Mouse (Mus musculus): Measurements from ENCODE around the gene Zfp341.

The Zfp341 gene

GRCm38 (mm10) chr2:154586405-154586804 lies 26.7 kb upstream of the Zfp341 start:
- DNase-seq (ENCODE audit: low spot score): peak; percentile 69

- DNase-seq (ENCODE audit: low spot score): no peak
Observed at GRCm38 (mm10) chr2:154589051-154589450, 24.0 kb upstream of the Zfp341 start.

- no peak for DNase-seq (ENCODE audit: low spot score)
Observed at GRCm38 (mm10) chr2:154591239-154591638, 21.9 kb upstream of the Zfp341 start.

DNA sequence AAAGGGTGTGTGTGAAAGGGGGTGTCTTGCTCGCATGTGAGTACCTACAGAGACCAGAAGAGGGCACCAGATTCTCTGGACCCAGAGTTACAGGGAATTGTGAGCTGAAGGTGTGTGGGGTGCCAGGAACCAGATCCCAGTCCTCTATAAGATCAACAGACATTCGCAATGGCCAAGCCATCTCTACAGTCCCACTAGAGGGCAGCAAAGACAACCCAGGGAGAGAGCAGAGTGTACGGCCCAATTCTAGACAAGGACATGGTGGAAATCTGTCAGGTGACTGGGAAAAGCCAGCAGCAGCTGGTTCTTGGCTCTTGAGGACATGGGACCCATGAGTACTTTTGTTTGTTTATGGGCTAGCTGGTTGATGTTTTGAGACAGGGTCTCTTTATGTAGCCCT lies 20.1 kb upstream of the Zfp341 start:
- peak; percentile 59 for DNase-seq (ENCODE audit: low spot score)

GRCm38 (mm10) chr2:154595775-154596174 lies 17.3 kb upstream of the Zfp341 start:
- no peak for DNase-seq (ENCODE audit: low spot score)

DNA sequence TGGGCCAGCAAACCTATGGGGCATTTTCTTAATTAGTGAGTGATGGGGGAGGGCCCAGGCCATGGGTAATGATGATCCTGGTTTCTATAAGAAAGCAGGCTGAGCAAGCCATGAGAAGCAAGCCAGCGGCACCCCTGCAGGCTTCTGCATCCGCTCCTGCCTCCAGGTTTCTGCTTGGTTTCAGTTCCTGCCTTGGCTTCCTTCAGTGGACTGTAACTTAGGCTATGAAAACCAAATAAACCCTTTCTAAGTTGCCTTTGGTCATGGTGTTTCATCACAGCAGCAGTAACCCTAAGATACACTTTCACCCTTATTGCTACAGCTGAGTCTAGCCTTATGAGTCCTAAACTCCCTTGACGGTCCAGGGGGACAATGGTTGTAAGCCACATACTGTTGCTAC lies 15.7 kb upstream of the Zfp341 start:
- DNase-seq (ENCODE audit: low spot score): no peak

GRCm38 (mm10) chr2:154600586-154600985 lies 12.5 kb upstream of the Zfp341 start:
- no peak for DNase-seq (ENCODE audit: low spot score)

GRCm38 (mm10) chr2:154601324-154601723 lies 11.8 kb upstream of the Zfp341 start:
- DNase-seq (ENCODE audit: low spot score): no peak

DNA sequence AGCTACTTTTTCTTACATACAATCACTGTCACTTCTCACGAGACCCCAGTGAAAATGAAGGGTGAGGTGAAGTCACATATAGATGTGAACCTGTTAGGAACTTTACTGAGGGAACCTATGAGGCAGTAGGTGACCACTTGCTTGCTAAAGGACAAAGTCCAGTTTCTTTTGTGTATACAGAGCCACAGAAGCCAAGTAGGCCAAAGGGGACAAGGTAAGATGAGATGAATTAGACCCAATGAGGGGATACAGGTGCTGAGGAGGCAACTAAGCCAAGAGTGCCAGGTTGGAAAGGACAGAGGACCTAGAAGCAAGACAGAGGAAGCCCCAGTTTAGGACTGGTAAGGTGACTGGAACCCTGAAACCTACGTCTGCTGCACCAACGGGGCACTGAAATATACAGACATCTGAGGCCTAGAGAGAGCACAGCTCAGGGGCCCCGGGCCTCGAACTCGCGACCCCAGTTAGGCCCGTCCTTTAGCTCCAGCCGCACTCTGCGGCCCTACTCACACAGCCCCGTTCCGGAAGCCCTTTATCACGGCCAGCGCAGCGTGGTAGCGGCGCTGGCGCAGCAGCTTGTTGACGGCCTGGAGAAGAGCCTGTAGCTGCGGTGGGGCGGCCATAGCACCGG lies 10.0 kb upstream of the Zfp341 start:
- no peak for DNase-seq (ENCODE audit: low spot score)

- DNase-seq (ENCODE audit: low spot score): peak; percentile 97
Observed at GRCm38 (mm10) chr2:154603638-154604153, 9.4 kb upstream of the Zfp341 start, which contains the start of gene Pxmp4. Pxmp4 (minus strand) TSS chr2:154603708.

DNA sequence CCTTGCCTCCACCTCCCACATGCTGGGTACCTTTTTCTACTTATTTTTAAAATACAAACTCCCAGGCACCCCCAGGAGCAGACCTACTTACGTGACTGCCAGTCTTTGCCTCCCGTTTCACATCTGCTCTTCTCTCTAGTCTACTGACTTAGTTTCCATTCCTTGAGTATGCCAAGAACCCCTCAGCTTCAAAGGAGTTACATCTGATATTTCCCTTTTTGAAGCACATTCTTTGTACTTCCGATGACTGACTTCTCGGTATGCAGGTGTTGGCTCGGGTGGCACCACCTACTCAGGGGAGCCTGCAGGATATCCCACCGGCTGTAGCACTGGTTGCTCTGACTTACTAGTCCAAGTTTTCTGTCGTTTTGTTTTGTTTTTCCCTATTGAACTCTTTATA lies 8.9 kb upstream of the Zfp341 start:
- DNase-seq (ENCODE audit: low spot score): no peak

- no peak for DNase-seq (ENCODE audit: low spot score)
Observed at GRCm38 (mm10) chr2:154606965-154607364, 6.1 kb upstream of the Zfp341 start.

DNA sequence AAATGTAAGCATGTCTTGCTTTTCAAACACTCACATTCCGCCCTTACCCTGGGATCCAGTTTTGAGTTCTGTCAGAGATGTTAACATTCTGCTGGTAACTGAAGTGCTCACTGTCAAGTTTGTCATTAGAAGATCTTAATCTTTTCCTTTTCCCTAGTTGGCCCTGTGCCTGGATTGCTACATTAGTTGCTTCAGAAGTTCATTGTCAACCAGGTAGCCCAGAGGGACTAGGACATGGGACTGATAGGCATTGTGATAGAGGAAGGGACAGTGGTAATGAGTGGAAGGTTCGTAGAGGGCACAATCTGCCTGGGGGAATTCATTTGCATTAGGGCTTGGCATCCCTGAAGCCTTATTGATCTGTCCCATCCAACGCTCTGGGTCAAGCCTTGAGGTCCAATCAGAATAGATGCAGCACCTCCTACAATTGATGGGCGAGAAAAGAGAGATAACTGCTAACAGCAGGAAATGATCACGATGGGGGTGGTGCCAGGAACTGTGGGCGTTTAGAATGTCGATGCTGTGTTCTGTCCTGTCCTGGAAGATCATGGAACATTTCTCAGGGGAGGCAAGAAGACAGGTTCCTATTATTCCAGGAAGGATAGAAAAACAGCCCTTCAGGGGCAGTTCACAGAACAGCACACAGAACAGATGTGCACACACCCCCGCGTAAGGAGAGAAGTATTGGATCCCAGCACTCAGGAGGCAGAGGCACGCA lies 3.9 kb upstream of the Zfp341 start:
- no peak for DNase-seq (ENCODE audit: low spot score)

DNA sequence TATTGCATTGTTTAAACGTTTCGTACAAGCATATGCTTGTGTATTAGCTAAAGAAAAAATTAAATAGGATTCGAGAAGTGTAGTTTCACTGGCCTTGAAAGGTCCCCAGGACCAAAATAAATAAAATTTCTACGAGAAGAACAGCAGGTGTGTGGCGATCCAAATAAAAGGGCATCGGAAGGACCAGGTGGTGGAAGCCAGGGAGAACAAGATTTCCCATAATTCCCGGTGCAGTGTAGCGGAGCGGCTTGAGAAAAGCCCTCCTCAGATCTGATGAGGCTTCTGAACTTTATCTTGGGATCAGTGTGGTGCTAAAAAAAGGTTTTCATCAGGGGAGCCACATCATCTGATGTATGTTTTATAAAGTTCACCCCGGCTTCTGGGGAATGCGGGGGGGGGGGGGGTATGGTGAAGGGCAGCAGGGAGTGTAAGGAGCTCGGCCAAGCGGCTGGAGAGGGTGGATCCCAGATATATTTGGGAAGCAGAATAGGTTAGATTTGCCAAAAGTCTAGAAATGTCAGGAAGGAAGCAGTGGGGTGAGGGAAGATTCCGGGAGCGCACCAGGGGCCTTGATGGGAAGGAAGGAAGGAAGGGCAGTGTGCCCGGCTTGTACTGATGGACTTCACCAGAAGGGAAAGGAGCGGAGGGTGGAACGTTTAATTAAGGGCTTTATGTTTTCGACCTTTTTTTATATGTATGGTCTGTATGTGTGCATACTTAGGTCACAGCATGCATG lies 1.9 kb downstream of the Zfp341 start:
- DNase-seq (ENCODE audit: low spot score): no peak

DNA sequence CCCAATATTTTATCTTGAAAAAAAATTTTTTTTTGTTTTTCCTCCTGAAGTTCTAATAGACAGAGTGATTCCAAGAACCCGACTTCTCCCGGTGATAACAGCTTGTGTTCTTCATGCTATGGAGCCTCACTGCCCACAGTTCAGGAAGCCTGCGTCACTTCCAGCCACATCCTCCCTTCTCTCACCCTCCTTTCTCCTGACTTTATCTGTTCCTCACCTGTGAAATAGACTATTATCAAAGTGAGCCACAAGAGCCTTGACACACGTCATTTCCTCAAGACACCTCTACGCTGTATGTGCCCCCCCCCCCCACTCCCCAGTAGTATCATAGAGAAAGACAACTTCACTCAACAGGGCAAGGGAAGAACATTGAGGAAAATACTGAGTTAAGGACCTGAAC lies 2.6 kb downstream of the Zfp341 start:
- DNase-seq (ENCODE audit: low spot score): no peak

GRCm38 (mm10) chr2:154617061-154617460 lies 4.0 kb downstream of the Zfp341 start:
- no peak for DNase-seq (ENCODE audit: low spot score)

DNA sequence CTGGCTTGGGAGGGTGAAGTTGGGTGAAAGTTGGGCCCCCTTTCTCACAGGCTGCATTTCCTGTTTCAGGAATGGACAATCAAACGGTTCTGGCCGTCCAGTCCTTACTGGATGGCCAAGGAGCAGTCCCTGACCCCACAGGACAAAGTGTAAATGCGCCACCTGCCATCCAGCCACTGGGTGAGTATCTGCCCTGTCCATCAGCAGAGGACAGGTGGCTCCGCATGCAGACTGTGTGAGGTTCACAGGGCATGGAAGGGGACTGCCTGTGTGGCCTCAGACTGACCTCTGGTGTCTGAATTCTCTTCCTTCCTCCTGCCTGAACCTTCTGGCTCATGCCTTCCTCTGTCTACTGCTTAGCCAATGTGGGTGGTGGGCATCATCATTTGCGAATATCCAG lies 8.6 kb downstream of the Zfp341 start:
- DNase-seq (ENCODE audit: low spot score): no peak

- DNase-seq (ENCODE audit: low spot score): no peak
Observed at GRCm38 (mm10) chr2:154624137-154624536, 11.0 kb downstream of the Zfp341 start.

- no peak for DNase-seq (ENCODE audit: low spot score)
Observed at GRCm38 (mm10) chr2:154630531-154630930, 17.4 kb downstream of the Zfp341 start.

GRCm38 (mm10) chr2:154632203-154632780 lies 19.2 kb downstream of the Zfp341 start:
- no peak for DNase-seq (ENCODE audit: low spot score)

DNA sequence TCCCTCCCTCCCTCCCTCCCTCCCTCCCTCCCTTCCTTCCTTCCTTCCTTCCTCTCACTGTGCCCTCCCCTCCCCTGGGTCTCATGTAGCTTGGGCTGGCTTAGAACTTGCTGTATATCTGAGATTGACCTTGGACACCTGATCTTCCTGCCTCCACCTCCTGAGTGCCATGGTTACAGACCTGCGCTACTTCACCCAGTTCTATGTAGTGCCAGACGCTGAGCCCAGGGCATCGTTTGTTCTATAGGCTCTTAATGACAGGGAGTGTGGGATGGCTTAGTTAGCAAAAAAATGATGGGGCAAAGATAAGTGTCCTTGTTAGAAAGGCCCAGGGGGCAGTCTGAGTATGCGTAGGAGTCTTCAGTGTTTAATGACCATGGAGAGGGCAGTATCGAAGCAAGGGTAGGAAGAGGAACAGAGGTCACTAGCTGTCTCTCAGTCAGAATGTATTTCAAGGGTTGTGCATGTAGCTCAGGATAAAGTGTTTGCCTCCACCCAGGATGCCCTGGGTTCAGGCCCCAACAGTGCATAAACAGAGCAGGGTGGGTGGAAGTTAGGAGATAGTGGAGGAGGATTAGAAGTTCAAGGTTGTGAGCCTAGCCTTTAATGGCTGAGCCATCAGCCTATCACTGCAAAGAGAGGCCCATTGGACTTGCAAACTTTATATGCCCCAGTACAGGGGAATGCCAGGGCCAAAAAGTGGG lies 20.1 kb downstream of the Zfp341 start:
- no peak for DNase-seq (ENCODE audit: low spot score)

Data from embryo, embryonic 10 days (tissue).